Mouse (Mus musculus) thymus, postnatal 4 days (tissue): ENCODE data around the gene Erc2.

Source experiments
- DNase-seq: peaks from one replicate; pipeline ENCODE4 v3.0.0; 2021

Erc2 gene

GRCm38 (mm10) chr14:27667016-27667852 lies 45.0 kb downstream of the Erc2 start:
- no peak for DNase-seq

GRCm38 (mm10) chr14:27668151-27668550 lies 45.9 kb downstream of the Erc2 start:
- DNase-seq = no peak

DNA sequence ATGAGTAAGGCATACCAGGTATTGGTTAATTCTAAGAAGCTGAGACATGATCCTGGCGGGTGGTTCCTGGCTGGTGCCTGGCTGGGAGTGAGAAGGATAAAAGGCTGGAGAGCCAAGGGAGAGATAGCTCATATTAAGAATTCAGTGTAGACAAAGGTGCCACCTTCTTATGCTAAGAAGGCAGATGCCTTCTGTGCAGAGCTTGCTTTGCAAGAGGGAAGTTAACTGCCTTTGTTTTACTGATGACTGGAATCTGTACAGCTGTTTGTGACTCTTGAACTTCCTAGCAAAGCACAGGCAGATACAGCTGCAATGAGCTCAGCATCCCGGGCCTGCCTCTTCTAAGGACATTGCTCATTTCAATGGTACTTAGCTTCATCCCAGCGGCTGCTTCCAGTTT lies 47.7 kb downstream of the Erc2 start:
- no peak for DNase-seq

DNA sequence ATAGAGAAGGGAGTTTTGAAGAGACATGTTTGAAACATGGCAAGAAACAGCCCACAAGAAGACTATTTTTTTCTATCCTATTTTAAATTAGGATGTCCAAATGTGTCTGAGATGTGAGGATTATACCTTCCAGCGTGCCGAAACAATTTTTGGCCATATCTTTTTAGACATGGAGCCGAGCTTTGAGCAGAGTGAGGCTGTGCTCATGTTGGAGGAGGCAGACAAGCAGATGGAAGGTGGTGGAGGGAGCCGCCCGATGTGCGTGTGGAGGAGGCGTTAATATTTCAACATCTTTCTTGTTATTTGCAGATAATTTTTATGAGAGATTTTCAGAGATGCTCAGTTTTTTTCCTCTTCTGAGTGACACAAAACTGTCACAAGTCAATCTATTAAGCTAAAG lies 50.5 kb downstream of the Erc2 start:
- no peak for DNase-seq

DNA sequence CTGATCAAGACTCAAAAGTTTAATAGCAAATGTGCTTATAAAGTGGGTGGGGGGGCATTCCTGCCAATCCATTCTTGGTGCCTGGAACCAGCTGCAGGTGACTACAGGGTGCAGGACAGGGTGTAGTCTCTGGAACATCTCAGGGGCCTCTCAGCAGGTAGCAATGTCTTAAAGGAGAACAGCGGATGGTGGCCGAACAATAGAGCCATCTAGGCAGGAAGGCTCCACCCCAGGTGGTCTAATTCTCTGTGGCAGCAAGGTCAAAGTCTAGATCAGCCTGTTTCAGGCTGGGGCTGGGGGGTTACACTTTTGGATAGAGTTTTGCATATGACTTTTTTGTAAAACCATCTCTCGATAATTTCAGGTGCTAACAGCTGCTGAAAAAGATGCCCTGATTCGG lies 51.9 kb downstream of the Erc2 start:
- DNase-seq = no peak

- no peak for DNase-seq
These were observed 52.3 kb downstream of the Erc2 start for GRCm38 (mm10) chr14:27674561-27674960.

GRCm38 (mm10) chr14:27675071-27675470 lies 52.8 kb downstream of the Erc2 start:
- DNase-seq = no peak

- no peak for DNase-seq
These were observed 60.3 kb downstream of the Erc2 start for GRCm38 (mm10) chr14:27682368-27683052.

DNA sequence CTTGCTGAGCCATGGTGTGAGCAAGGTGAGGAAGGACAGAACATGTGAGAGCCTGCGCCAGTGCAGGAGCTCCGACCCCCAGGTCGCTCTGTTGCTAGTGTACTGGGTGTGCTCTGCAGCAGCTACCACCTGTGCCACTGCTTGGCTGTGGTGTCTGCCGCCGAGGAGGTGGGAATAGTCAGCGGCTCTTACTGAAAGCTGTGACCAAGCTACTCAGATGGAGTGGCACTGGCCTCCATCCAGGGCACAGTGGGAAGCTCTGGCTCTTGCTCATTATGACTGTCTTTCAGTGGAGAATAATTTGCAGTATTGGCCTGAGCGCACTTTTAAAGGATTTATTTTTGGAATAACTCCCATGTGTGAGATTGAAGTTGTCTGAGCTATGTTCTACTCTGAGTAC lies 73.6 kb downstream of the Erc2 start:
- DNase-seq = no peak

DNA sequence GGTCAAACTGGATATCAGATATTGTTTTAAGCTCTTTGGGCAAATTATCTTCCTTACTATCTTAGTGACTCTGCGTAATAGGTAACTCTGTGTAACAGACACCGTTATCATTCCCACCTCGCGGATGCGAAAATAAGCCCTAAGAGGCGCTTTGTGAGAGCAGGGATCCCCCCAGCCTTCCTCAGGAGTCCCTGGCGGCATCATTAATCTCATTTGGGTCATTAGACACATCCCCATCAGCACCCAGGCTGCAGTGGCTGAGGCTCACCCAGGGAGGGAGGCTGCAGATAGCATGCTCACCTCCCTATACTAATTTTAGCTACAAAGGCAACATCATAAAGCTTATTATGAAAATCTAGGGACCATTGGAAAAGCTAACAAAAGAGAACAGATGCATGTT lies 95.1 kb downstream of the Erc2 start:
- DNase-seq = no peak

- DNase-seq = no peak
These were observed 97.4 kb downstream of the Erc2 start for GRCm38 (mm10) chr14:27719601-27720000.

GRCm38 (mm10) chr14:27720944-27721343 lies 98.7 kb downstream of the Erc2 start:
- DNase-seq = no peak

DNA sequence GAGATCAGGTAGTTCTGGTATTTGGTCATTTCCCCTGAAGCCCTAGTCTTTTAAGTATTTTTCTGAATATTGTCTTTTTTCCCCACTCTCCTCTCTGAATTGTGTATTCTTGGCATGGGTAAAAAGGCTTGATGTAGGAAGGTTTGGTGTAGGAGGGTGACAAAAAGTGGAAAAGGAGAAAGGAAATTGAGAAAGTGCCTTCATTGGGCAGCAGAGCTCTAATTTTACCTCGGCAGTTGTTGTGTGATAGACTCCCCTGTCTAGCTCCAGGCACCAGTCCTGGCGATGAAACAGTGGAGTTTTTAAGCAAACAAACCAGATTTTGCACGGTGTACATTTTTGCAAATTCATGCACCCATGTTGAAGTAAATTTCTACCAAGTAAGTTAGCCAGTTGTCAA lies 99.5 kb downstream of the Erc2 start:
- DNase-seq = no peak

GRCm38 (mm10) chr14:27727541-27727940 lies 105.3 kb downstream of the Erc2 start:
- DNase-seq = no peak

- no peak for DNase-seq
These were observed 108.9 kb downstream of the Erc2 start for GRCm38 (mm10) chr14:27731086-27731485.

DNA sequence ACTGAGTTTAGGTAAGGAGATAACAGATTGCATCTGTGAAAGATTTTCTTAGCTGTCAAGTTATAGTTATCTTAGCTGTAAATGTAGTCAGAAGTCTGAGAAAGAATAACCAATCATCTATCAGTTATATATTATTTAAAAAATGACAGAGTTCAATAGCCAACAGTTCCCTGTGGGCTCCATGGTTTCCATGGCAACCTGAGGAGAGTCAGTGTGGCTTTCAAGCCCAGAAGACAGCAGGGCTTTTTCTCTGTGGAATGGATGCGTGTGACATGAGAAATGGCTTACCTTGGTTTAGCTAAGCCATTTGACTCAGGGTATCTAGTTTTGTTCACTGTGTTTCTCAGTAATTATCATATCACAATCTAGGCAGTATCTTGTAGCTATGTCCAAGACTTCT lies 117.2 kb downstream of the Erc2 start:
- DNase-seq = no peak

- peak; percentile 70 for DNase-seq
These were observed 119.2 kb downstream of the Erc2 start for GRCm38 (mm10) chr14:27741248-27741916.

DNA sequence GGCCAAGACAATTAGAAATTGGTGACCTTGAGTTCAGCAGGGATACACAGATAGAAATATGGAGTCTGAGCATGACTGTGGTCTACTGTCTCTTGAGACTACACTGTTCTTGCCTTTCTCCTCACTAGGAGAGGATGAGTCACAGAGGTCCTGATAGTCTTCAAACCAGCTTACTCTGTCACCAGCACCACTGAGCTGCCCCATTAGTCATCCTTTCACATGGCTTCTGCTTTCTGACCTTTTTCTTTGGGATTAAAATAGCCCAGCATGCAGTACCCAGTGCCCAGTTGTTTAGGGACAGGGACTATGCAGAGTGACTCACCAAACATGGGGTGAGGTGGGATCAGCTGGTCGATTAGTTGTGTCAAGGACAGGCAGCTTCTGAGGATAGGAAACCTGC lies 132.1 kb downstream of the Erc2 start:
- no peak for DNase-seq

DNA sequence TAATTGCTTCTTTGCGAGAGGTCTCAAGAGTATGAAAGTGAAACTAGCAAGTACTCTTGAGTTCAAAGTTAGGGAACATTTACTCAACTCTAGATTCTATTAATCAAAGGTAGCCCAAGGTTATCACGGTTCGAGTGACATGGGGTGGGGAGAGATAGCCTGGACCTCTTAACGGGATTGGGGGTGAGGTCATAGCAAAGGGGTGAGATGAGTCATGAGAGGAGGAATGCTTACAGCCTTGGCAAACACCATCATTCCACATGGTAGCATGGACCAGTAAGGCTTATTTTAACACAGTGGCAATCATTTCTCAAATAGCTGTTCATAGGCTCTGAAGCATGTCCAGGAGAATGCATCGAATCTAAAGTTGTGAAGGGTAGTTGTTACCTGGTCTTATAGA lies 134.7 kb downstream of the Erc2 start:
- no peak for DNase-seq

DNA sequence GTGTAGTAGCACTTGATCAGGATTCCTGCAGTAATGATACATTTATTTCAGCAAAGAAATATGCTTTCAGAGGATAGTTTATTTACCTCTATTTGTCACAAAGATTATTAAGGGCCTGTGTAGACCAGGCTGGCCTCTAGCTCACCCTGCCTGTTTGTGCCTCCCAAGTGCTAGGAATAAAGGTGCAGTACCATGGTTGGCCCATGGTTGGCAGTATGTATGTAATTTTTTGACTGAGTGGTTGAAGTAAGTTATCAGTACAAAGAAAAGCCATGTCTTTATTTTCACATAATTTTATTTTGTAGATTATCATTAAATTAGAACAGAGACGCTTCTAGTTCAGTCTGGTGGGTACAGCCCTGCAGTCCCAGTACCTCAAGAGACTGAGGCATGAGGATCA lies 136.0 kb downstream of the Erc2 start:
- DNase-seq = peak; percentile 10

DNA sequence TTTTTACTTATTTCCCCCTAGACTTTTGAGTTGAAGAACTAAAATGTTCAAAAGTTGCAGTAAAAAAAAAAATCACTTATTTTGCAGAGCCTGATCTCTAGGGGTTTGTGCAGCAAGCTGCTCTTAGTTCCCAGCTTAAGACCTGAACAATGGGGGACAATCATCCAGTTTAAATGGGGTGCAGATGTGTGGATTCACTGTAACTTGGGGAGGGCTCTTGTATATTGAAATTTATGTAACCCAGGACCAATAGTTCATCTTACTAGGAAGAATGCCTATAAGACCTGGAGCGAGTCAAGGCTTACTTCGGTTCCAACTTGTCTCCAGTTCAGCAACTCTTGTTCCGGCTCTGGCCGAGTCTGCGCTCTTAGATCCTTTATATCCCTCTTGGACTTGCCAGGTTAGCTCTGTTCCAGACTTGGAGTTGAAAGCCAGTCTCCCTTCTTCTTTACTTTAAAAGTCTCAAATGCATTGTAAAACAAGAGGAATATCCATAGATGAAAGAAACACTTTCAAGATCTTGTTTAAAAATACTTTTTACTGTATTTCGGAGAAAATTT lies 136.9 kb downstream of the Erc2 start:
- no peak for DNase-seq

- DNase-seq = no peak
These were observed 137.8 kb downstream of the Erc2 start for GRCm38 (mm10) chr14:27759982-27760381.

- DNase-seq = no peak
These were observed 153.1 kb downstream of the Erc2 start for GRCm38 (mm10) chr14:27775367-27775766.

DNA sequence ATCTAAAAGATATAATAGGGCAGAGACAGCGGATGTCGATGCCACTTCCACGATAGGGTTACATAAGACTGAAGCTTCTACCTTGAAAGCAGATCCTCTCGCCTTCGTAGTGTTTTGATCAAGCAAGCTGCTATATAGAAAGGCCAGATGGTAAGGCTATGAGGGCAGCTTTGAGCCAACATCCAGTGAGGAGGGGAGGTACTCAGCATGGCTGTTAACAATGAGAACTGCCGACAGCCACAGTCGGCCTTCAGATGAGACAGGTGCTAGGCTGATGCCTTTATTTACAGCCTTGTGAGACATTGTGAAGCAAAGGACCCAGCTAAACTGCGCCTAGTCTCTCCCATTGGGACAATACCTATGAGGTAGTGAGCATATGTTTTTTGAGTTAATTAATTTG lies 156.3 kb downstream of the Erc2 start:
- DNase-seq = no peak
